Mouse (Mus musculus) ES-Bruce4 (cell line): Measurements from ENCODE around the gene 9130008F23Rik.
A peak's percentile ranks its signal among the peaks of the same experiment; 100 is the strongest.

Experiments
- CTCF ChIP-seq: IDR thresholded peaks from one replicate; pipeline ENCODE4 v1.8.1; 2011; ENCODE audit warnings: low read depth, low read length
- POLR2A ChIP-seq: IDR thresholded peaks from one replicate; pipeline ENCODE4 v1.8.1; 2011; ENCODE audit warnings: low read length; ENCODE audit not compliant: insufficient read depth

DNA sequence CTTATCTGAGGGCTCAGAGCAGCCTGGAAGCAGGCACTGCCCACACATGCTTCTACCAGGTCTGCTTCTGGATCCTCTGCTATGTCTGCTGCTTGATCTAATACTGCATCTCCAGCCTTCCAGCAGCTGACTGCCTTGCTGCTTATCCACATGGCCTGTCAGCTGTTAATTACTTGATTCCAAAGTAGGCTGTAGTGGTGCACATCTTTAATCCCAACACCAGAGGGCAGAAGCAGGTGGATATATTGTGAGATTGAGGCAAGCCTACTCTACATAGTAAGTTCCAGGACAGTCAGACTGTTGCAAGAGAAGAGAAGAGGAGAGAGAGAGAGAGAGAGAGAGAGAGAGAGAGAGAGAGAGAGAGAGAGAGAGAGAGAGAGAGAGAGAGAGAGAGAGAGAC, 43.1 kb downstream of the 9130008F23Rik start:
- peak; percentile 35 for TF ChIP-seq CTCF
- no peak for TF ChIP-seq POLR2A
